8 mouse cellular contexts compared by ENCODE assay signal in genomic region chr6:93912582-93913225, GRCm38 (mm10).
DNase-seq lines count a peak whose midpoint lies in the region; ATAC-seq and TF ChIP-seq lines count a peak whose summit lies in the region.

No protein-coding gene starts in this region.

- TF ChIP-seq POLR2A in ES-Bruce4 (IDR thresholded peaks at IDR 0.05; ENCODE audit: insufficient read depth, low read length) = no peak
- no peak for TF ChIP-seq POLR2A in embryonic fibroblast, embryonic 13.5 days (IDR thresholded peaks at IDR 0.05; ENCODE audit: low read depth, low read length)

- ATAC-seq in intestine, embryonic 15.5 days = peak; percentile 87
- ATAC-seq in liver, embryonic 11.5 days (replicated peaks; ENCODE audit: low FRiP score) = no peak
- peak; percentile 77 for ATAC-seq in stomach, embryonic 15.5 days (ENCODE audit: insufficient read depth, low FRiP score, low read depth)

- H3K27me3 ChIP-seq in ES-Bruce4 (ENCODE audit: control insufficient read depth, insufficient read depth, low read length, poor library complexity, severe bottlenecking) = no peaks in the 10 kb centered on the region
- no peaks in the 10 kb centered on the region for H3K27me3 ChIP-seq in intestine, embryonic 15.5 days (replicated peaks)
- H3K27me3 ChIP-seq in liver, embryonic 11.5 days (replicated peaks; ENCODE audit: control insufficient read depth, insufficient read depth, low read length) = peaks cover 17% of the 10 kb centered on the region
- H3K27me3 ChIP-seq in stomach, embryonic 15.5 days (replicated peaks) = no peaks in the 10 kb centered on the region

- H3K4me1 ChIP-seq in ES-Bruce4 (ENCODE audit: control insufficient read depth, insufficient read depth, low read length) = peaks cover 4% of the 10 kb centered on the region
- H3K4me1 ChIP-seq in embryonic fibroblast, embryonic 13.5 days (ENCODE audit: control insufficient read depth, insufficient read depth, low read length) = no peaks in the 10 kb centered on the region
- H3K4me1 ChIP-seq in intestine, embryonic 15.5 days (replicated peaks) = peaks cover 17% of the 10 kb centered on the region
- H3K4me1 ChIP-seq in liver, embryonic 11.5 days (replicated peaks; ENCODE audit: control insufficient read depth, insufficient read depth, low read length) = no peaks in the 10 kb centered on the region
- H3K4me1 ChIP-seq in stomach, embryonic 15.5 days = peaks cover 16% of the 10 kb centered on the region

- H3K9me3 ChIP-seq in ES-Bruce4 (replicated peaks; ENCODE audit: control insufficient read depth, insufficient read depth, low read length, poor library complexity, severe bottlenecking) = no peaks in the 10 kb centered on the region
- H3K9me3 ChIP-seq in intestine, embryonic 15.5 days = no peaks in the 10 kb centered on the region
- no peaks in the 10 kb centered on the region for H3K9me3 ChIP-seq in liver, embryonic 11.5 days (ENCODE audit: control insufficient read depth, low read length)
- no peaks in the 10 kb centered on the region for H3K9me3 ChIP-seq in stomach, embryonic 15.5 days

- peak overlapping the region; percentile 41 for H3K9ac ChIP-seq in ES-Bruce4 (ENCODE audit: low read depth, poor library complexity, severe bottlenecking)
- H3K9ac ChIP-seq in intestine, embryonic 15.5 days = peak overlapping the region; percentile 11; the same call in 1 of the 2 replicates
- no peak overlapping the region for H3K9ac ChIP-seq in liver, embryonic 11.5 days (ENCODE audit: low read depth, low read length)
- H3K9ac ChIP-seq in stomach, embryonic 15.5 days = no peak overlapping the region

- 5% methylated on average over 20 of the region's 20 CpGs for WGBS in intestine, embryonic 15.5 days
- WGBS in liver, embryonic 11.5 days = 7% methylated on average over 20 of the region's 20 CpGs
- WGBS in stomach, embryonic 15.5 days = 5% methylated on average over 20 of the region's 20 CpGs

- H3K27ac ChIP-seq in ES-Bruce4 (ENCODE audit: insufficient read depth, low read length) = peak overlapping the region; percentile 95
- peak overlapping the region; percentile 69 for H3K27ac ChIP-seq in embryonic fibroblast, embryonic 13.5 days (ENCODE audit: insufficient read depth, low read length)
- H3K27ac ChIP-seq in intestine, embryonic 15.5 days = peak overlapping the region; percentile 51
- H3K27ac ChIP-seq in liver, embryonic 11.5 days (ENCODE audit: low read depth, low read length) = no peak overlapping the region; the same call in 1 of the 2 replicates
- peak overlapping the region; percentile 38; the same call in 1 of the 2 replicates for H3K27ac ChIP-seq in stomach, embryonic 15.5 days

- peak overlapping the region; percentile 41 for H3K4me3 ChIP-seq in ES-Bruce4 (ENCODE audit: low read depth, low read length)
- peak overlapping the region; percentile 22 for H3K4me3 ChIP-seq in embryonic fibroblast, embryonic 13.5 days (ENCODE audit: insufficient read depth, low read length)
- H3K4me3 ChIP-seq in intestine, embryonic 15.5 days (replicated peaks) = peak overlapping the region; percentile 19
- 0 out of 2 replicates have a peak overlapping the region, but pooled peaks have one; percentile 5 for H3K4me3 ChIP-seq in liver, embryonic 11.5 days (ENCODE audit: low read depth, low read length)
- H3K4me3 ChIP-seq in stomach, embryonic 15.5 days (replicated peaks) = peak overlapping the region; percentile 23

- TF ChIP-seq EP300 in ES-Bruce4 (IDR thresholded peaks at IDR 0.05; ENCODE audit: insufficient read depth, low read depth, low read length) = peak; percentile 65

- TF ChIP-seq CTCF in ES-Bruce4 (IDR thresholded peaks at IDR 0.05; ENCODE audit: low read depth, low read length) = no peak
- TF ChIP-seq CTCF in embryonic fibroblast, embryonic 13.5 days (IDR thresholded peaks at IDR 0.05; ENCODE audit: borderline replicate concordance, insufficient read depth, low read length) = no peak

- H3K4me2 ChIP-seq in intestine, embryonic 15.5 days (replicated peaks) = peak overlapping the region; percentile 53
- H3K4me2 ChIP-seq in liver, embryonic 11.5 days = peak overlapping the region; percentile 50
- peak overlapping the region; percentile 49 for H3K4me2 ChIP-seq in stomach, embryonic 15.5 days

- H3K36me3 ChIP-seq in ES-Bruce4 (ENCODE audit: control insufficient read depth, insufficient read depth, low read length, poor library complexity, severe bottlenecking) = no peaks in the 10 kb centered on the region
- no peaks in the 10 kb centered on the region for H3K36me3 ChIP-seq in intestine, embryonic 15.5 days
- H3K36me3 ChIP-seq in liver, embryonic 11.5 days (ENCODE audit: control insufficient read depth, insufficient read depth, low read length) = no peaks in the 10 kb centered on the region
- H3K36me3 ChIP-seq in stomach, embryonic 15.5 days = no peaks in the 10 kb centered on the region

- peak; percentile 91 for DNase-seq in ZHBTc4 (ENCODE audit: low read depth, low spot score)
- peak; percentile 33 for DNase-seq in liver, embryonic 11.5 days (ENCODE audit: low spot score)
- DNase-seq in urinary bladder, adult 2 months (ENCODE audit: low spot score) = no peak
- no peak for DNase-seq in adrenal gland, postnatal 36 days

Comparison
In these comparisons a context has a peak if more than half of its experiments do, and no peak if none do; other contexts are left out.
1. H3K9ac ChIP-seq: peak in ES-Bruce4 (single experiment) and intestine, embryonic 15.5 days (single experiment); none in liver, embryonic 11.5 days (single experiment) and stomach, embryonic 15.5 days (single experiment).
2. DNase-seq: peak in ZHBTc4 (single experiment) and liver, embryonic 11.5 days (single experiment); none in urinary bladder, adult 2 months (single experiment) and adrenal gland, postnatal 36 days (0 of 2).
3. Peak in every context shown above with its lines, with median percentiles within 50 percentile points of each other: H3K4me3 ChIP-seq and H3K4me2 ChIP-seq.